Mouse (Mus musculus) urinary bladder, adult 18-20 months (tissue): ENCODE measurements around the gene Gm9999.
"Not testable (repeated sequence)": the region's sequence is repeated elsewhere in the genome, so short reads cannot be mapped to it uniquely, and the experiment has no call there.

Experiments
- DNase-seq, 2 experiments: peaks; one replicate each; pipeline ENCODE4 v3.0.0; 2022; ENCODE audit warnings: low spot score in 2 of 2, mixed read lengths in 2 of 2

Gm9999 gene

DNA sequence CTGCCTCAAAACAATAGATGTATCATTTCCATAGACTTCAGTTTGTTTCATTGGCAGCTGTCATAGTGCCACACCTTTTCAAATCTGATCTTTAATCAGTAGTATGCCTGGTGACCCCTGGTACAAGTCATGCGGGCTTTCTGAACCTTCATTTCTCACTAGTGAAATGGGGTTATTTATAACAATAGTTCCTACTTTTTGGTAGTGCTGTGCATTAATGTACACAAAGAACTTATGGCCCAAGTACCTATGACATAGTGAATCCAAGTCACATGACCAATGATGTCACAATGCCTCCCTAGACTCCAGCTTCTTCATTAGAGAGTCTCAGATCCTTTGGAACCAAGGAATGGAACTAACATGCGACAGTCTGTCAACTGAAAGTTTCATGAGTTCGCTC, at the start of gene Gm9999:
Gm9999 (plus strand) TSS at position 301 of the 400 bp plus-strand sequence.
- DNase-seq: no peak

- DNase-seq: no peak
Observed at GRCm38 (mm10) chr7:46934788-46935187, 48.6 kb upstream of the Gm9999 start.

DNA sequence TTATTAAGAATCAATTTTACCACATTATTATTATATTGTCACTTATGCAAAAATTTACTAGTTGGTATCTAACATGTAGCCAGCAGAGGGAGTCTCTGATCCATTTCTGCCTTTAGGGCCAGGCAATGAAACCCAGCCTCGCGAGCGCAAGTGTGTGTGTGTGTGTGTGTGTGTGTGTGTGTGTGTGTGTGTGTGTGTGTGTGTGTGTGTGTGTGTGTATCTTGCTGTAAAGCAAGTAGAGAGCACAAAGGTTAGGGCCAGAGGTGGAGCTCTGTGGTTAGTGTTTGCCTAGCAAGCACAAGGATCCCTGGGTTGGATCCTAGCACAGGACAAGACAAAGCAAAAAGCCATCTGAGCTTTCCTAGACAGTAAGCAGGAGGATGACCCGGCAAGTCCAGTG, 47.5 kb upstream of the Gm9999 start:
- DNase-seq: no peak

- peak; percentile 92 to 97 for DNase-seq
Observed at GRCm38 (mm10) chr7:46957831-46958691, 25.3 kb upstream of the Gm9999 start, which contains the start of gene Uevld. TSS of gene Uevld (minus strand) at chr7:46958527.

DNA sequence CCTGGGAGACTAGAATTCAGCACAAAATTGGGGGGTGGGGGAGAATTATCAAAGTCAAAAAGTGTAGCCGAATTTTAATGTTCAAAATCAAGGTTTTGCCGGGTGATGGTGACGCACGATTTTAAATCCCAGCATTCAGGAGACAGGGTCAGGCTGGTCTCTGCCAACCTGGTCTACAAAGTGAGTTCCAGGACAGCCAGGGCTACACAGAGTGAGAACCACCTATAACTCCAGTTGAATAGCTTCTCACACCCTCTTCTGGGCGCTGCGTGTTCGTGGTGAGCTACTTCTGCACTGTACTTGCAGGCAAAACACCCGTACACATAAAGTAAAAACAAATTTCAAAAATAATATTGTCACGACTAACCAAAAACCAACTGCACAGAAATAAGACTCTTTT, 24.5 kb upstream of the Gm9999 start:
- DNase-seq: no peak

DNA sequence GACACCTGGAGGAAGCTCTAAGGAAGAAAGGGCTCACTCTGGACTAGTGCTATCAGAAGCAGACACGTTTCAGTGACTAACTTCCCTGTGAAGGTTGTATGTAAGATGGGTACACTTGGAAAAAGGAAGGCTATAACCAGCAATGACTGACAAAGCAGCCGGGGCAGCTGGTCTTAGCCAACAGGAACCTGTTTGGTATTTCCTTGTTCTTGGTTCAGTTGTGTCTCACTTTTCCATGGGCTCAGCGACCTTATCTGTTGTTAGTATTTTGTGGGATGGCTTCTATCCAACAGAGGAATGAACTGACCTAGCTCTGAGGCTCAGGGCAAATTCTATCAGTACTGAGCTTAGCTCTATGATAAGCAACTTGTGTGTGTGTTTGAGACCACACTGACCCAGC, 22.4 kb upstream of the Gm9999 start:
- no peak for DNase-seq

GRCm38 (mm10) chr7:46962132-46962531, 21.2 kb upstream of the Gm9999 start:
- DNase-seq: no peak

DNA sequence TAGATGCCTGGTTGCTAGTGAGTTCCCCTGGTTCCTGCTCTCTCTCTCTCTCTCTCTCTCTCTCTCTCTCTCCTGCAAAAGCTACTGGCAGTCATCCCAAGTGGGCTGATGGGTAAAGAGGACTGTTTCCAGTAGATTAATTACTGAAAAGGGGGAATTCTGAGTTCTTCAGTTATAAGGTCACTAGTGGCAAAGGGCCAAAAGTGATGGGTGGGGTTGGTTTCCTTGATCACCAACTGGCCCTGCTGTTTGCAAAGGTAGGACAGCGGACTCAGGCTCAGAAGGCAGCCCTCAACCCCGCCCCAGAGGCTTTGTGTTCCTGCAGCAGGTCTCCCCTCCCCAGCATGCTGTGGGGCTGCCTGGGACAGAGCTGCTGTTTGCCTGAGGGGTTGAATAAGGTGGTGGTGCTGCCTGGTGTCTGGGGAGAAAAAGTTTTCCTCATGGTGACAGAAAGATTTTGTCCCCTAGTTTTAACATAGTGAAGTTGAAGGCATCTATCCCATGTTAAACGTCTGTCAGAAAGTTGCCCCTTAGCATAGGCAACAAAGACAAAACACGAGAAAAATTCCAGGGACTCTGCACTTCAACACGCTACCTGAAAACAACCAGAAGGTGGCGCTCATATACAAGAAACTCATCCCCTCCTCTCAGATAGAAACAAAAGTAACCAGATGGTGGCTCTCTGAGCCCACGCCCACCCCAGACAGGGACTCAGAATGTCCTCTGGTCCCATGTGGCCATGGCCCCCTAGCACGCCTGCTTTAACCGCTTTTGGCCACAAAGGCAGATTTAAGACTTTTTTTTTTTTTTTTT, 20.4 kb upstream of the Gm9999 start:
- peak; percentile 22 to 26 for DNase-seq

- no peak for DNase-seq
Observed at GRCm38 (mm10) chr7:46964070-46964469, 19.3 kb upstream of the Gm9999 start.

DNA sequence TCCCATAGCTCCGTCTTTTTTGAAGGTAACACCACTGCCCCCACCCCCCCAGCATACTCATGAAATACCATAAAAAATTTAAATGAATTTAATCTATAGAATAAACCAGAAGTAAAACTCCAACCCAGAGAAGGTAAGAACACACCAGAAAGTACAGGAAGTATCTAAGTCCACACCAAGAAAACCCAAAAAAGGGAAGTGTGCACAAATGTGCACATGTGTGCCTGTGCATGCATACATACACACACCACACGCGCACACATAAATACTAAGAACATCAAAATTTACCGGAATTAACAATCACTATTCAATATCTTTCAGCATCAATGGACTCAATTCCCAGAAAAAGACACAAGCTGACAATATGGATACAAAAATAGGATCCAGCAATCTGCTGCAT, 13.5 kb upstream of the Gm9999 start:
- no peak for DNase-seq

GRCm38 (mm10) chr7:46974648-46975047, 8.7 kb upstream of the Gm9999 start:
- DNase-seq: no peak

DNA sequence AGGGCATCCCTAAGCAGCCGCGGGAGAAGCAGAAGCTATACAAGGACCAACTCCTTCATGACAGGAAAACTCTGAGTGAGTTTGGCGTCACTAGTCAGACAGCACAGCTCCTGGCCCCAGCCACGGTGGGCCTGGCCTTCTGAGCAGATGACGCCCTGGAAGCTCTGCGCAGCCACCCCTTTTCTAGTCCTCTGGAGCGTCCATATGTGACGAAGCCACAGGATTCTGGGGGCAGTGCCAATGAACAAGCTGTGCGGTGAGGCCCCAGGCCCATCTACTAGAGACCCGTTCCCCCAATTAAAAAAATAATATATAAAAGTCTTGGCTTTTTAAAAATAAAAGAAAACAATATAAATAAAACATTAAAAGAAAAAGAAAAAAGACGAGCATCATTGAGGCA, 7.9 kb upstream of the Gm9999 start:
- DNase-seq: no peak

GRCm38 (mm10) chr7:46985718-46986505, 2.5 kb downstream of the Gm9999 start:
- no peak for DNase-seq

GRCm38 (mm10) chr7:46986646-46987045, 3.3 kb downstream of the Gm9999 start:
- no peak for DNase-seq

DNA sequence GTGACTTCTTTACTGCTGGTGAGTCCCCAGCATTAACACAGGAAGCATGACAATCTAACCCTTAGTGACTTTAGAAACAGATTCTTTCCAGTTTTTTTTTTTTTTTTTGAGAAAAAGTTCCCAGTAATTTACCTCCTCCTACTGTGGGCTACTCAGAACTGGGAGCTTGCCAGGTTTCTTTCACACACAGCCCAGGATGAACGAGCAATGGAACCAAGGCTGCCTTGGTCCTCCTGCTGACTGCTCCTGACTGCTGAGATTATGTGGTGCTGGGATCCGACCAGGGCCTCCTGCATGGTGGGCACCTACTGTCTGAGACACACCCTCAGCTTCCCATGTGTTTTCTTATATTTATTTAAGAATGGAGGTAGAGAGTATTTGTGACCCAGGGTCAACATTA, 3.7 kb downstream of the Gm9999 start:
- DNase-seq: no peak

DNA sequence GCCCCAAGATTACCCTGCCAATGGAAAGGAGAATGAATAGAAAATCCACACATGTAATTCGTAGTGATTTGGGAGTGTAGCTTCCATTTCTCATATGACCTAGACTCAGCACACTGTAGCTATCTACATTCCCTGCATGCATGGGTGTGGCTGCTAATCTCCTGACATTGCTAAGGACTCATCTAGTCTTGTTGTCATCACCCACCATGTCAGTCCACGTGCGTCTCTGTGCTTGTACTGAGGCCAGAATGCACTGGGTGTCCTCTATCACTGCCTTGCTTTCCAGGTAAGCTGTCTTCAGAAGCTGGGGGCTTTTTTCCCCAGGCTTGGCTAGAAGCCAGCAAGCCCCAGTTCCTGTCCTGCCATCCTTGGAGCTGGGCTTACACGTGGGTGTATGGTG, 6.0 kb downstream of the Gm9999 start:
- not testable (repeated sequence) for DNase-seq

GRCm38 (mm10) chr7:46993079-46993478, 9.7 kb downstream of the Gm9999 start:
- DNase-seq: no peak

- DNase-seq: no peak
Observed at GRCm38 (mm10) chr7:46995558-46995957, 12.2 kb downstream of the Gm9999 start.

DNA sequence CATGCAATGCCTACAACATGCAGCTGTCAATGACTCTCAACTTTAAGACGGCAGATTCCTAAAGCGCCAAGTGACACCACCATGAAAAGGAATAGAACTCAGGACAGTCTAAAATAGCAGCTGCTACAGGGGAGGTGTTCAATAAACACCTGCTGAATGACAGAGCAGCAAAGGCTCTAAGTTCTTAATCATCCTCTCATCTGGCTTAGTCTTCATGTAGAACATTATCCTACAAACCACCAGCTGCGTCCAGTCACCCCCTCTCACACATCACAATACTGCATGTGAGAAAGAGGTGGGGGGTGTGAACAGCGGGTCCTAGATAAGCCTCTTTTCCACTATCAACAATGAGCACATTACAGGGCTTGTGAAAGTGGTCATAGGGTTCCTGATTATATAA, 13.6 kb downstream of the Gm9999 start:
- DNase-seq: no peak

DNA sequence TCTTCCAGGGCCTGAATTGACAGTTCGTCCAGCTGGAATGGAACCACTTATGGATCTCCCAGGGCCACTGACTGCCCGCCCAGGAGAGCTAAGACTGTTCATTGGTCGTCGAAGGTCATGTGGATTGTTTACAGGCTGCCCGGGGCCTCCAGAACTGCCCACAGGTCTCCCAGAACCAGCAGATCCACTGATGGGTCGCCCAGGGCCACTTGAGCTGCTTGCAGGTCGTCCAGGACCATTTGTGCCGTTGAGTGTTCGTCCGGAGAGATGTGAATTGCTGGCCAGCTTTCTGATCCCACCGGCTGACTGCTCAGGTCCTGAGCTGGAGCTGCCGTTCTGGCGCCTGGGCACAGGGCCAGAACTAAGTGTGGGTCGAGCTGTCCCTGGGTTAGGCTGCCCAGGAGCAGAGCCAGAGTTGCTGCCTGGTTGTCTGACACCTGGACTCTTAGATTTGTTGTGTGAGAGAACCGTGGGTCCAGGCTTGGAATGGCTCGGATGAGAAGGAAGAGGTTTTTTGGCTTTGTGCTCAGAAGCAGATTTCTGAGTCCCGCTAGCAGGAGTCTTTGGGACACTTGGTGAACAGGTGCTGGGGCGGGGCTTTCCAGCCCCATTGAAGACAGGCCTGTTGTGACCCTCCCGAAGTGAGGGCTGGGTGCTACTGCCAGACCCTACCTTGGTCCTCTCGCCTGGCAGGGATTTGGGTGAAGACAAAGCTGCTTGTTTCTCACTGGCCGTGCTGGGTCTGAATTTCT, 14.4 kb downstream of the Gm9999 start:
- no peak for DNase-seq

- no peak for DNase-seq
Observed at GRCm38 (mm10) chr7:46998942-46999341, 15.6 kb downstream of the Gm9999 start.
